Mouse (Mus musculus) urinary bladder, postnatal 4 days (tissue): ENCODE measurements at regions not wholly inside any gene's neighbourhood (a gene's known extent, or its start where the extent isn't known, plus 50 kb on each side); places are given as distances from the start of the nearest gene placed in this dataset.

ENCODE experiments used
- DNase-seq, 2 experiments: peaks; one replicate each; pipeline ENCODE4 v3.0.0; 2021 to 2022; ENCODE audit warnings: low spot score in 2 of 2

DNA sequence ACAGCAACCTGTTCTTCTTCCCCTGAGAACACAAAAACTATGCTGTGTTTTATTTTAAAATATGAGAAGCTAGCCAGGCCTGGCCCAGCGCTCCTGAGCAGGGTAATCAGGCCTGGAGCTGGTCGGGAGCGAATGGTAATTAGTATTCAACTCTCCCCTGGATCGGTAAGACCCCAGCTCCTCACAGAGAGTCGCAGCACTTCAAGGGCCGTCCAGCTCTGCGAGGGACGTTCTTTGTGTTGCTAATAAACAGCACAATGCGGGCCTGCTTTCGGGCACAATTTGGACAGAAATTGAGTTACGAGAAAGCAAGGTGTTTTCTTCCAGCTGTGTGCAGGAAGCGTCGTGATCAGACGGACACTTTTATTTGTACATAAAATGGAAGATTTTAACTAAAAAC lies 69.5 kb upstream of the Spaca7 start:
- DNase-seq: no peak

- DNase-seq: no peak
Observed at GRCm38 (mm10) chr8:12504240-12504639, 68.6 kb upstream of the Spaca7 start.

DNA sequence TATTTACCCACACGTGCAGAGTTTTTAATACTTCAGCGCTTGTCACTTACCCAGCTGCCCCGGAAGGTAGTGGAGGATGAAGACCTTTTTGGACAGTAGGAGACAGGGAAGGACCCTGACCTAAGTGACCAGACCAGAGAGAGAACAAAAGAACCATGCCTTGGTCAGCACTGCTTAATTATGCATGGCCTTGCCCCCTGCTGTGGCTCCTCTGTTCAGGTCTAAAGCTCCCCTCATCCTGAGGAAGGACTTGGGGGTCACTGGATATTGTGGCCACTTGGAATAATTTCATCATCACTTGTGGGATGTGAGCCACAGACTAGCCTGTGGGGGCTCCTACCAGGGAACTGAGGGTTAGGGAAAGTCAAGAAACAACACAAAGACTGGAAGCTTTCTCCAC lies 68.1 kb upstream of the Spaca7 start:
- DNase-seq: no peak

DNA sequence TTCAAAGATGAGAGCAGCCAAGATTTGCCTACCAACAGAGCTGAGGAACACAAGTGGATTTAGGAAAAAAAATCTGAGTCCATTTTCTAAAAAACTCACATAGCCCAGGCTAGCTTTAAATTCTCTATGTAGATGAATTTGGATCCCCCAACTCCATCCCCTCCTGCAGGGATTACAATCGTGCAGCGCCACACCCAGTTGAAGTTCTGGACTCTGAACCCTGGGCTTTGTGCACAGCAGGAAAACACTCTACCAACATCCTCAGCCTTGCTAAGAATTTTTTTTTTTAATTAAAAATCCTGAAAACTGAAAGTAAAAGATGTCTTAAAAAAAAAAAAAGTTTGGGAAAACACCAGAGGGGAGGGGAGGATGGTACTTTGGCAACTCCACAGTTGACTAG lies 62.6 kb upstream of the Spaca7 start:
- no peak for DNase-seq

GRCm38 (mm10) chr8:12513042-12513441 lies 59.8 kb upstream of the Spaca7 start:
- no peak for DNase-seq

- DNase-seq: no peak
Observed at GRCm38 (mm10) chr8:12514138-12514537, 58.7 kb upstream of the Spaca7 start.

GRCm38 (mm10) chr8:12521636-12522035 lies 51.2 kb upstream of the Spaca7 start:
- no peak for DNase-seq
